ENCODE assay signal across 14 mouse cellular contexts in genomic region chr11:53448529-53448928, GRCm38 (mm10). TPM values are rescaled to one million over a fixed set of nuclear protein-coding genes. Genes with fewer than 3 reads are reported as not detected.
A peak's percentile ranks its signal among the peaks of the same experiment; 100 is the strongest.
DNase-seq lines count a peak whose midpoint lies in the region; ATAC-seq lines count a peak whose summit lies in the region.
"Had no signal": no experiment of that assay in that cellular context is flagged by ENCODE, and none has a peak within 500 bp of the region (broad histone marks: within the 10 kb centered on the region; RNA-seq: fewer than 3 reads in every experiment).

No protein-coding gene starts in this region.

- H3K4me2 ChIP-seq in liver, embryonic 16.5 days (ENCODE audit: low read depth, low read length), result no peak overlapping the region
- no peak overlapping the region for H3K4me2 ChIP-seq in liver, embryonic 11.5 days
- H3K4me2 ChIP-seq: embryonic facial prominence, embryonic 13.5 days had no signal

- no peak for ATAC-seq in cerebellum, adult (ENCODE audit: insufficient number of reproducible peaks, low FRiP score, low TSS enrichment)
- 0 out of 2 replicates have a peak, but pooled peaks have one; percentile 35 for ATAC-seq in liver, embryonic 16.5 days (ENCODE audit: low read depth)
- ATAC-seq in liver, embryonic 11.5 days (replicated peaks; ENCODE audit: low FRiP score), result no peak

- H3K4me1 ChIP-seq in liver, embryonic 16.5 days (ENCODE audit: control insufficient read depth, low read depth, low read length), result peaks cover 4% of the 10 kb centered on the region; the same call in 1 of the 2 replicates
- peaks cover 6% of the 10 kb centered on the region; the same call in 1 of the 2 replicates for H3K4me1 ChIP-seq in liver, embryonic 11.5 days (replicated peaks; ENCODE audit: control insufficient read depth, insufficient read depth, low read length)
- H3K4me1 ChIP-seq: embryonic facial prominence, embryonic 13.5 days had no signal

- no peak overlapping the region for H3K4me3 ChIP-seq in liver, embryonic 16.5 days (ENCODE audit: low read depth, low read length)
- H3K4me3 ChIP-seq in liver, embryonic 11.5 days (ENCODE audit: low read depth, low read length), result no peak overlapping the region
- H3K4me3 ChIP-seq: embryonic facial prominence, embryonic 13.5 days; left cerebral cortex, adult 2 months had no signal

- peak; percentile 89 for DNase-seq in cerebellum, adult 11 months
- no peak for DNase-seq in liver, embryonic 11.5 days (ENCODE audit: low spot score)
- peak; percentile 59 to 61 for DNase-seq in gastrocnemius, adult 8-10 months (ENCODE audit: low spot score in 2 of 2)
- peak; percentile 63 for DNase-seq in kidney, postnatal 10 days
- no peak for DNase-seq in ovary, postnatal 10 days (ENCODE audit: low spot score)
- no peak for DNase-seq in thymus, postnatal 36 days
- DNase-seq: lung, adult 2 months; right cerebral cortex, adult 18-20 months; thymus, postnatal 14 days had no signal

- H3K27me3 ChIP-seq in liver, embryonic 16.5 days (ENCODE audit: control insufficient read depth, insufficient read depth, low read depth, low read length), result peaks cover 3% of the 10 kb centered on the region; the same call in 1 of the 2 replicates
- peaks cover 4% of the 10 kb centered on the region for H3K27me3 ChIP-seq in liver, embryonic 11.5 days (replicated peaks; ENCODE audit: control insufficient read depth, insufficient read depth, low read length)
- H3K27me3 ChIP-seq: embryonic facial prominence, embryonic 13.5 days had no signal

- H3K9me3 ChIP-seq in liver, embryonic 16.5 days (replicated peaks; ENCODE audit: control insufficient read depth, low read length), result no peaks in the 10 kb centered on the region
- H3K9me3 ChIP-seq in liver, embryonic 11.5 days (ENCODE audit: control insufficient read depth, low read length), result no peaks in the 10 kb centered on the region
- H3K9me3 ChIP-seq: embryonic facial prominence, embryonic 13.5 days; G1E had no signal

- no peak overlapping the region for H3K9ac ChIP-seq in liver, embryonic 16.5 days (ENCODE audit: low read depth, low read length)
- H3K9ac ChIP-seq in liver, embryonic 11.5 days (ENCODE audit: low read depth, low read length), result no peak overlapping the region
- H3K9ac ChIP-seq: embryonic facial prominence, embryonic 13.5 days had no signal

- 72% methylated on average over 1 of the region's 1 CpGs for WGBS in liver, embryonic 16.5 days (ENCODE audit: insufficient replicate concordance)
- WGBS in liver, embryonic 11.5 days, result 71% methylated on average over 1 of the region's 1 CpGs

- no peaks in the 10 kb centered on the region for H3K36me3 ChIP-seq in liver, embryonic 16.5 days (ENCODE audit: control insufficient read depth, insufficient read depth)
- H3K36me3 ChIP-seq in liver, embryonic 11.5 days (ENCODE audit: control insufficient read depth, insufficient read depth, low read length), result no peaks in the 10 kb centered on the region
- H3K36me3 ChIP-seq: embryonic facial prominence, embryonic 13.5 days; G1E had no signal

- H3K27ac ChIP-seq in liver, embryonic 16.5 days (ENCODE audit: low read length), result no peak overlapping the region
- no peak overlapping the region for H3K27ac ChIP-seq in liver, embryonic 11.5 days (ENCODE audit: low read depth, low read length)
- H3K27ac ChIP-seq: embryonic facial prominence, embryonic 13.5 days; left cerebral cortex, adult 2 months had no signal

RNA-seq across cellular contexts. Expression of gene Gm10447, which starts 8.4 kb away (rescaled TPM):
- polyA plus RNA-seq in liver, embryonic 16.5 days (2015; fragmentation: Nextera tagmentation; extraction: Ambion mirVana), result 0.18 and 0.22 TPM in 2 replicates
- polyA plus RNA-seq in liver, embryonic 11.5 days (2014; fragmentation: Nextera tagmentation; extraction: Ambion mirVana), result 0.10 TPM in 1 of 2 replicates, not detected in the other
- total RNA-seq in gastrocnemius, adult 8-10 months (2022), result under 1 TPM in 1 of 4 experiments, not detected in 3; 0.11 TPM
- total RNA-seq: G1E had no signal
- polyA plus RNA-seq: G1E had no signal

RNA-seq across cellular contexts. Expression of gene Shroom1, which starts 8.5 kb away (rescaled TPM):
- polyA plus RNA-seq in liver, embryonic 16.5 days (2015; fragmentation: Nextera tagmentation; extraction: Ambion mirVana), result 3.1 and 4.1 TPM in 2 replicates
- 2.6 and 2.7 TPM in 2 replicates for polyA plus RNA-seq in liver, embryonic 11.5 days (2014; fragmentation: Nextera tagmentation; extraction: Ambion mirVana)
- total RNA-seq in gastrocnemius, adult 8-10 months (2022), result 1 to 10 TPM in 1 of 4 experiments, under 1 TPM in 3; 0.29 to 1.2 (median 0.74) TPM
- polyA plus RNA-seq: G1E had no signal

RNA-seq across cellular contexts. Expression of gene Gdf9, which starts 17.7 kb away (rescaled TPM):
- polyA plus RNA-seq in liver, embryonic 16.5 days (2015; fragmentation: Nextera tagmentation; extraction: Ambion mirVana), result 0.41 and 0.43 TPM in 2 replicates
- polyA plus RNA-seq in liver, embryonic 11.5 days (2014; fragmentation: Nextera tagmentation; extraction: Ambion mirVana), result 0.30 and 0.89 TPM in 2 replicates
- under 1 TPM; 0.27 to 0.56 (median 0.28) TPM for total RNA-seq in gastrocnemius, adult 8-10 months (2022)

RNA-seq across cellular contexts. Expression of gene Uqcrq, which starts 17.9 kb away (rescaled TPM):
- 513 and 549 TPM in 2 replicates for polyA plus RNA-seq in liver, embryonic 16.5 days (2015; fragmentation: Nextera tagmentation; extraction: Ambion mirVana)
- 746 and 848 TPM in 2 replicates for polyA plus RNA-seq in liver, embryonic 11.5 days (2014; fragmentation: Nextera tagmentation; extraction: Ambion mirVana)
- 1,000 to 10,000 TPM; 1,108 to 1,285 (median 1,159) TPM for total RNA-seq in gastrocnemius, adult 8-10 months (2022)

RNA-seq across cellular contexts. Expression of gene Gm9837, which starts 21.8 kb away (rescaled TPM):
- polyA plus RNA-seq in liver, embryonic 16.5 days (2015; fragmentation: Nextera tagmentation; extraction: Ambion mirVana), result not detected in 2 replicates
- not detected in 2 replicates for polyA plus RNA-seq in liver, embryonic 11.5 days (2014; fragmentation: Nextera tagmentation; extraction: Ambion mirVana)
- not detected for total RNA-seq in gastrocnemius, adult 8-10 months (2022)
- polyA plus RNA-seq: embryonic facial prominence, embryonic 13.5 days; G1E; lung, adult 2 months had no signal

Comparison
In these comparisons a context has a peak if more than half of its experiments do, and no peak if none do; other contexts are left out.
1. DNase-seq: peak in cerebellum, adult 11 months (single experiment), gastrocnemius, adult 8-10 months (2 of 2) and kidney, postnatal 10 days (single experiment); none in liver, embryonic 11.5 days (single experiment), ovary, postnatal 10 days (single experiment) and thymus, postnatal 36 days (0 of 2).